Mouse (Mus musculus) bone marrow, adult 2 months (tissue): Measurements from ENCODE around the gene Sort1.

ENCODE experiments used
- CTCF ChIP-seq: fragments of 200-500 bp; IDR thresholded peaks from 2 replicates; pipeline ENCODE4 v1.5.1; 2011; ENCODE audit warnings: low read length, control low read depth; ENCODE audit not compliant: control insufficient read depth, insufficient read depth
- POLR2A ChIP-seq: fragments of 200-500 bp; IDR thresholded peaks from 2 replicates; pipeline ENCODE4 v1.6.1; 2011; ENCODE audit warnings: low read depth, mild to moderate bottlenecking, control low read depth, low read length, borderline replicate concordance; ENCODE audit not compliant: control insufficient read depth

DNA sequence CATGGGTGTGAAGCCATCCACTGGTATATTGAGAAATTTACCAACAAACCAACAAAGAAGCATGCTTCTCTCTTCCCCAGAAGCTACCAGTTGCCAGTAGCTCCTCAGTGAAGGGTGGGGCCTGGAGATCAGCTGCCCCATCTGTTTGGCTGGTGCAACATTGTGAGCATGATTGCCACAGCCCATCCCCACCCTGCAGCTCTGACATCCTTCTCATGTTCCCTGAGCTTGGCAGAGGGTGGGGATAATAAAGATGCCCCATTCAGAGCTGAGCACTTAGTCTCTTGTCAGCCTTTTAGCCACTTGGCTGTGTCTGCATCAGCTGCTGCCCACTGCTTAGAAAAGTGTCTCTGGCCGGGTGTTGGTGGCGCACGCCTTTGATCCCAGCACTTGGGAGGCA lies 39.1 kb downstream of the Sort1 start:
- TF ChIP-seq CTCF = no peak
- no peak for TF ChIP-seq POLR2A
